Mouse (Mus musculus) forebrain, embryonic 16.5 days (tissue): ENCODE measurements around the gene Cep78. TPM values are rescaled to one million over a fixed set of nuclear protein-coding genes. Genes with fewer than 3 reads are reported as not detected.
A peak's percentile ranks its signal among the peaks of the same experiment; 100 is the strongest.

Experiments used
- ATAC-seq: fragments of 200-750 bp; cut with Nextera tagmentation; 2 replicates; pipeline ENCODE4 v1.8.0; 2017; ENCODE audit warnings: mild to moderate bottlenecking, moderate library complexity
- H3K27ac ChIP-seq: fragments of 300-500 bp; sonication (generic); 2 replicates; pipeline ENCODE4 v1.5.1; 2014; ENCODE audit warnings: low read length, control low read depth
- H3K27me3 ChIP-seq: fragments of 300-500 bp; sonication (generic); replicated peaks from 2 replicates; pipeline ENCODE4 v1.6.1; 2014; ENCODE audit warnings: low read length; ENCODE audit not compliant: control insufficient read depth, insufficient read depth
- H3K36me3 ChIP-seq: fragments of 300-500 bp; sonication (generic); 2 replicates; pipeline ENCODE4 v1.6.1; 2014; ENCODE audit not compliant: control insufficient read depth, insufficient read depth
- H3K4me1 ChIP-seq: fragments of 300-500 bp; sonication (generic); replicated peaks from 2 replicates; pipeline ENCODE4 v1.6.1; 2014; ENCODE audit warnings: low read length; ENCODE audit not compliant: control insufficient read depth, insufficient read depth
- H3K4me2 ChIP-seq: fragments of 300-500 bp; sonication (generic); 2 replicates; pipeline ENCODE4 v1.6.1; 2014; ENCODE audit warnings: mild to moderate bottlenecking, low read length, control low read depth
- H3K4me3 ChIP-seq: fragments of 300-500 bp; sonication (generic); replicated peaks from 2 replicates; pipeline ENCODE4 v1.5.1; 2014; ENCODE audit warnings: mild to moderate bottlenecking, low read length, control low read depth
- H3K9ac ChIP-seq: fragments of 300-500 bp; sonication (generic); replicated peaks from 2 replicates; pipeline ENCODE4 v1.6.1; 2014; ENCODE audit warnings: low read depth, low read length, control low read depth
- H3K9me3 ChIP-seq: fragments of 300-500 bp; sonication (generic); 2 replicates; pipeline ENCODE4 v1.6.1; 2016; ENCODE audit warnings: low read length; ENCODE audit not compliant: control insufficient read depth
- WGBS: fragments of 180-500 bp; shearing (Covaris S2); extraction: QIAGEN DNeasy Blood & Tissue Kit; methylation state at CpG from one replicate; pipeline ENCODE4 v1.1.7; 2014; 5-methylcytosine and 5-hydroxymethylcytosine counted together
- polyA plus RNA-seq: library from polyadenylated mRNA; unstranded; fragments of >200 nt; fragmentation: Nextera tagmentation; extraction: Ambion mirVana; gene quantifications from 2 replicates; pipeline ENCODE4 v1.2.1, GENCODE M21; 2015

The Cep78 gene
- polyA plus RNA-seq, 1 experiment from 2014 or later: 36.5 TPM

GRCm38 (mm10) chr19:16015191-16015968, 30.6 kb upstream of the Cep78 start:
- no peak for ATAC-seq
- H3K4me1 ChIP-seq: no peaks in the 10 kb centered on the region
- no peaks in the 10 kb centered on the region for H3K9me3 ChIP-seq
- no peak overlapping the region for H3K4me2 ChIP-seq
- no peaks in the 10 kb centered on the region for H3K36me3 ChIP-seq
- H3K27ac ChIP-seq: no peak overlapping the region
- H3K4me3 ChIP-seq: no peak overlapping the region
- 82% methylated on average over 10 of the region's 10 CpGs for WGBS
- H3K9ac ChIP-seq: no peak overlapping the region
- no peaks in the 10 kb centered on the region for H3K27me3 ChIP-seq

GRCm38 (mm10) chr19:16009746-16010337, 25.1 kb upstream of the Cep78 start:
- ATAC-seq: peak; percentile 88
- Histone ChIP-seq H3K4me2 (no peak overlapping the region), H3K27me3 (no peaks in the 10 kb centered on the region), H3K9me3 (no peaks in the 10 kb centered on the region), H3K27ac (peak overlapping the region; percentile 51), H3K4me1 (peaks cover 4% of the 10 kb centered on the region), H3K9ac (no peak overlapping the region), H3K36me3 (no peaks in the 10 kb centered on the region), H3K4me3 (no peak overlapping the region)
- 36% methylated on average over 6 of the region's 6 CpGs for WGBS

DNA sequence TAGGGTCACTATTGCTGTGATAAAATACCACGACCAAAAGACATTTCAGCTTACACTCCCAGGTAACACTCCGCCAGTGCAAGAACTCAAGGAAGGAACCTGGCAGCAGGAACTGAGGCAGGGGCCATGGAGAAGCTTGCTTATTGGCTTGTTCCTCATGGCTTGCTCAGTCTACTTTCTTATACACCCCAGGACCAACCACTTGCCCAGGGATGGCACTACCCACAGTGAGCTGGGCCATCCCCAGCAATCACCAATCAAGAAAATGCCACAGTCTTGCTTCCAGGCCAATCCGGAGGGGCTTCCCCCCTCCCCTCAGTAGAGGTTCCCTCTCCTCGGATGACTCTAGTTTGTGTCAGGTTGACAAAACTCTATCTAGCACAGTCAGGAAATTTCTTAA, 24.3 kb upstream of the Cep78 start:
- WGBS: 82% methylated on average over 4 of the region's 4 CpGs
- ATAC-seq: no peak
- peaks cover 4% of the 10 kb centered on the region for H3K4me1 ChIP-seq
- H3K4me2 ChIP-seq: no peak overlapping the region
- H3K27ac ChIP-seq: no peak overlapping the region
- H3K4me3 ChIP-seq: no peak overlapping the region
- no peaks in the 10 kb centered on the region for H3K27me3 ChIP-seq
- H3K9me3 ChIP-seq: no peaks in the 10 kb centered on the region
- H3K36me3 ChIP-seq: no peaks in the 10 kb centered on the region
- no peak overlapping the region for H3K9ac ChIP-seq

DNA sequence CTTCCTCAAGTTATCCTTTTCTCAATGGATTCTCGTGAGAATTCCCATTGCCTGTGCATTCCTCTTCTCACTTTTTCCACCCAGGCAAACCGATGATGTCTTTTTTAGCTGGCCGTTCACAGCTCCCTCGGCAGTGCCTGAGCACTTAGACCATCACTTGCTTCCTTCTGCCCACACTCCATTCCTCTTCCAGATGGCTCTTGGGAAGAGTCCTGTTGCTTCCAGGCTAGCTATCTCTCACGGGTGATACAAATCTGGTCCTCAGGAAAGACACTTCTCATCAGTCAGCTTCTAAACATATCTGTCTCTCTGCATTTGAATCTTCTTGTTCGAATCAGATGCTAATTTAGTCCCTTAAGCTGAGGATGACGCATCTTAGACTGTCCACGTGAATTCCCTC, 22.3 kb upstream of the Cep78 start:
- Histone ChIP-seq H3K27me3 (no peaks in the 10 kb centered on the region), H3K4me1 (peaks cover 4% of the 10 kb centered on the region), H3K36me3 (no peaks in the 10 kb centered on the region), H3K4me3 (no peak overlapping the region), H3K9ac (no peak overlapping the region), H3K4me2 (no peak overlapping the region), H3K9me3 (no peaks in the 10 kb centered on the region), H3K27ac (no peak overlapping the region)
- no peak for ATAC-seq
- 92% methylated on average over 8 of the region's 8 CpGs for WGBS

GRCm38 (mm10) chr19:15998157-15998556, 13.4 kb upstream of the Cep78 start:
- ATAC-seq: peak; percentile 41; the same call in 1 of the 2 replicates
- Histone ChIP-seq H3K4me2 (no peak overlapping the region), H3K36me3 (no peaks in the 10 kb centered on the region), H3K9ac (no peak overlapping the region), H3K27me3 (no peaks in the 10 kb centered on the region), H3K4me3 (no peak overlapping the region), H3K27ac (no peak overlapping the region), H3K4me1 (peaks cover 8% of the 10 kb centered on the region), H3K9me3 (no peaks in the 10 kb centered on the region)
- 2% methylated on average over 3 of the region's 3 CpGs for WGBS

GRCm38 (mm10) chr19:15996901-15997564, 12.2 kb upstream of the Cep78 start:
- WGBS: 20% methylated on average over 12 of the region's 12 CpGs
- Histone ChIP-seq H3K9me3 (no peaks in the 10 kb centered on the region), H3K4me1 (peaks cover 8% of the 10 kb centered on the region), H3K9ac (peak overlapping the region; percentile 46), H3K4me3 (peak overlapping the region; percentile 30), H3K27ac (peak overlapping the region; percentile 93), H3K27me3 (no peaks in the 10 kb centered on the region), H3K36me3 (no peaks in the 10 kb centered on the region), H3K4me2 (peak overlapping the region; percentile 54)
- peak; percentile 92 for ATAC-seq

- H3K4me1 ChIP-seq: peaks cover 2% of the 10 kb centered on the region; the same call in 1 of the 2 replicates
- no peaks in the 10 kb centered on the region for H3K36me3 ChIP-seq
- no peaks in the 10 kb centered on the region for H3K9me3 ChIP-seq
- no peak for ATAC-seq
- no peak overlapping the region for H3K9ac ChIP-seq
- no peak overlapping the region for H3K4me2 ChIP-seq
- no peak overlapping the region for H3K27ac ChIP-seq
- no peak overlapping the region for H3K4me3 ChIP-seq
- no peaks in the 10 kb centered on the region for H3K27me3 ChIP-seq
- whole genome bisulfite sequencing: 88% methylated on average over 1 of the region's 1 CpGs
Observed at GRCm38 (mm10) chr19:15990102-15990501, 5.3 kb upstream of the Cep78 start.

DNA sequence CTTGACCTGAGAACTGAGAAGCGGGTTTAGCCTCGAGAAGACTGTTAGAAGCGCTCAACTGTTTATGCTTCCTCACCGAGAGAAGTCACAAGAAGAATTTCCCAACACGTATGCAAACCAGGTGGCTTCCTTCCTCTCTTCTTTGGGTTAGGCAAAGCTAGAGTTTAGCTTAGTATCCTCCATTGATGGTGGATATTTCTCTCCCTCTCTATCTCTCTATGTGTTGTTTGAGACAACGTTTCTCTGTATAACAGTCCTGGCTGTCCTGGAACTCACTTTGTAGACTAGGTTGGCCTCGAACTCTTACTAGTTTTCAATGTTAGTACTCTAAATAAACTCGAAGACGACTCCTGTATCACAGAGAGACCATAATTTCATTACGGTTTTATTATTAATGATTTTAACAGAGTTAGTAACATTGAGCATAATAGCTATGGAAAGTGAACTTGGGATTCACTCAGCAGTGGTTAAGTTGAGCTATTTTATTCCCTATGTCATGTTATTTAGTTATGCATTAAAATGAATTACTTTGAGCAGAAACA, 454 bp upstream of the Cep78 start:
- WGBS: 30% methylated on average over 10 of the region's 10 CpGs
- Histone ChIP-seq H3K9me3 (no peaks in the 10 kb centered on the region), H3K36me3 (no peaks in the 10 kb centered on the region), H3K4me1 (peaks cover 15% of the 10 kb centered on the region), H3K27ac (peak overlapping the region; percentile 82), H3K27me3 (no peaks in the 10 kb centered on the region), H3K9ac (peak overlapping the region; percentile 82), H3K4me2 (peak overlapping the region; percentile 82), H3K4me3 (peak overlapping the region; percentile 96)
- ATAC-seq: no peak

GRCm38 (mm10) chr19:15983739-15984344, 947 bp downstream of the Cep78 start:
- 42% methylated on average over 15 of the region's 15 CpGs for WGBS
- H3K9me3 ChIP-seq: no peaks in the 10 kb centered on the region
- peak overlapping the region; percentile 96 for H3K4me3 ChIP-seq
- no peaks in the 10 kb centered on the region for H3K27me3 ChIP-seq
- H3K27ac ChIP-seq: no peak overlapping the region; the same call in 1 of the 2 replicates
- H3K4me1 ChIP-seq: peaks cover 15% of the 10 kb centered on the region
- peak overlapping the region; percentile 82 for H3K9ac ChIP-seq
- H3K36me3 ChIP-seq: no peaks in the 10 kb centered on the region; the same call in 1 of the 2 replicates
- no peak for ATAC-seq
- H3K4me2 ChIP-seq: peak overlapping the region; percentile 82
